Mouse (Mus musculus): ENCODE data around the gene Cux1.

- TF ChIP-seq CTCF (IDR thresholded peaks at IDR 0.05; ENCODE audit: low read depth, low read length) (no peak), POLR2A (IDR thresholded peaks at IDR 0.05; ENCODE audit: borderline replicate concordance, low read depth, low read length) (no peak)
Measured at GRCm38 (mm10) chr5:136215958-136216357, 351.3 kb downstream of the Cux1 start.
